Mouse (Mus musculus) thymus, adult 2 months (tissue): Measurements from ENCODE around the gene Sephs1.

ENCODE experiments used
- CTCF ChIP-seq: fragments of 200-500 bp; IDR thresholded peaks from 2 replicates; pipeline ENCODE4 v1.5.1; 2012; ENCODE audit warnings: mild to moderate bottlenecking, control low read depth, low read length, moderate library complexity, borderline replicate concordance; ENCODE audit not compliant: control insufficient read depth, poor library complexity, insufficient read depth; ENCODE audit errors: extremely low read depth
- POLR2A ChIP-seq: fragments of 200-500 bp; IDR thresholded peaks from 2 replicates; pipeline ENCODE4 v1.6.1; 2012; ENCODE audit warnings: mild to moderate bottlenecking, low read length, control low read depth, moderate library complexity; ENCODE audit not compliant: control insufficient read depth, poor library complexity, insufficient read depth; ENCODE audit errors: extremely low read depth

DNA sequence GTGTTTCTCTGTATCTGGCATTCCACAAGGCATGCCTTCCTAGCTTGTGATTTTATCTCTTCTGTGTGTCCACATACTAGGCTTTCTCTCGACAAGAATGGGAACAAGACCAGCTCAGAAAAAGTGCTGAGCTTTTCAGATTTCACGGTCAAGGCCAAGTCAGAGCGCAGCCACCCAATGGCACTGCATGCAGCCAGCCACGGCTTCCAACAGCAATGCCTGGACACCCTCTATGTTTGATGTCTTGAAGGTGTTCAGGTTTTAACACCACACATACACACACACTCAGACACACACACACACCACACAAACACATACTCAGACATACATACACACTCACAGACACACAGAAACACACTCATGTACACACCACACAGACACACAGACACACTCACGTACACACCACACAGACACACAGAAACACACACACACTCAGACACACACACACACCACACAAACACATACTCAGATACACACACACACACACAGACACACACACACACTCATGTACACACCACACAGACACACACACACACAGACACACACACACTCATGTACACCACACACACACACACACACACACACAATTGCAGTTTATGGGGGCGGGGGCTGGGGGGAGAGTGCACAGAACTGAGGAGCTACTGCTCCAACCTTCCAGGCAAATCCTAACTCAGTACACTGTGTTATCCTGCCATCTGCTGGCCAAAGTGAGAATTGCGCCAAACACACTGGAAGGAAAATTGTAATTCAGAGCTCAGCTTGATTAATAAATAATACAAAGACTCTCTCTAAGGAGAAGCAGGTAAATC is 17.2 kb upstream of the Sephs1 start:
- TF ChIP-seq CTCF (0 out of 2 replicates have a peak, but pooled peaks have one; percentile 27), POLR2A (no peak)
